Mouse (Mus musculus) neural tube, embryonic 14.5 days (tissue): ENCODE data around the gene Scgb2b15. TPM values are rescaled to one million over a fixed set of nuclear protein-coding genes. Genes with fewer than 3 reads are reported as not detected.
"Not testable (repeated sequence)": the region's sequence is repeated elsewhere in the genome, so short reads cannot be mapped to it uniquely, and the experiment has no call there.

ENCODE experiments used
- ATAC-seq: fragments of 200-750 bp; cut with Nextera tagmentation; 2 replicates; pipeline ENCODE4 v1.8.0; 2017; ENCODE audit warnings: low read depth, mild to moderate bottlenecking, moderate TSS enrichment, moderate library complexity
- H3K27ac ChIP-seq: fragments of 300-500 bp; sonication (generic); 2 replicates; pipeline ENCODE4 v1.5.1; 2014; ENCODE audit warnings: low read depth, mild to moderate bottlenecking, control low read depth, low read length, moderate library complexity, mixed read lengths
- H3K27me3 ChIP-seq: fragments of 300-500 bp; sonication (generic); 2 replicates; pipeline ENCODE4 v1.6.1; 2014; ENCODE audit warnings: low read length; ENCODE audit not compliant: control insufficient read depth, insufficient read depth
- H3K36me3 ChIP-seq: fragments of 300-500 bp; sonication (generic); 2 replicates; pipeline ENCODE4 v1.6.1; 2014; ENCODE audit warnings: low read length, mixed read lengths; ENCODE audit not compliant: control insufficient read depth, insufficient read depth
- H3K4me1 ChIP-seq: fragments of 300-500 bp; sonication (generic); 2 replicates; pipeline ENCODE4 v1.6.1; 2014; ENCODE audit warnings: low read length; ENCODE audit not compliant: control insufficient read depth, insufficient read depth
- H3K4me2 ChIP-seq: fragments of 300-500 bp; sonication (generic); 2 replicates; pipeline ENCODE4 v1.6.1; 2014; ENCODE audit warnings: mild to moderate bottlenecking, low read depth, low read length, control low read depth
- H3K4me3 ChIP-seq: fragments of 300-500 bp; sonication (generic); 2 replicates; pipeline ENCODE4 v1.5.1; 2014; ENCODE audit warnings: low read depth, low read length, control low read depth, mixed read lengths
- H3K9ac ChIP-seq: fragments of 300-500 bp; sonication (generic); replicated peaks from 2 replicates; pipeline ENCODE4 v1.6.1; 2014; ENCODE audit warnings: low read depth, mild to moderate bottlenecking, control low read depth, low read length, mixed read lengths
- H3K9me3 ChIP-seq: fragments of 300-500 bp; sonication (generic); 2 replicates; pipeline ENCODE4 v1.6.1; 2016; ENCODE audit warnings: low read length; ENCODE audit not compliant: control insufficient read depth
- polyA plus RNA-seq: library from polyadenylated mRNA; unstranded; fragments of >200 nt; fragmentation: Nextera tagmentation; extraction: Ambion mirVana; gene quantifications from 2 replicates; pipeline ENCODE4 v1.2.1, GENCODE M21; 2014

The Scgb2b15 gene
- polyA plus RNA-seq, result not detected in 2 replicates

GRCm38 (mm10) chr7:32829562-32829961 lies at the start of gene Scgb2b15:
TSS of gene Scgb2b15 (minus strand) at chr7:32829662.
- ATAC-seq, H3K36me3 ChIP-seq: not testable (repeated sequence)

DNA sequence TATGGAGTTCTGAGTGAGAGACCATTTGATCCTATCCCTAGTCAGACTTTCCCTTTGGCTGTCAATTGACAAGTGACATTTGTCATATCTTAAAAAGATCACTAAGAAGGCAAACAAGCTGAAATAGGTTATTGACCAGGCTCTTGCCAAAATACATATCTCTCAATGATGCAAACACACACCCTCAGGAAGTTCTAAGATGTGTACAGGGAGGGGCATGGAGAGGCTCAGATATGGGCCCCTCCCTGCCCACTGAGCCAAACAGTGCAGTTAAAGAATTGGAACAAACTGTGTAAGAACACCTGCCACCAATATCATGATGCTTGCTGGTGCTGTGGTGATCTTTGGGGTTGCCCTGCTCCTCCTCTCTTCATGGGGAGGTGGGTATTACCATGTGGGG lies 6.8 kb upstream of the Scgb2b15 start, which contains the start of gene Scgb1b15:
Gene Scgb1b15 (plus strand): TSS at position 301 of the 400 bp plus-strand sequence.
- H3K27ac ChIP-seq, H3K9me3 ChIP-seq, H3K4me3 ChIP-seq, H3K27me3 ChIP-seq, H3K9ac ChIP-seq, H3K4me2 ChIP-seq, H3K36me3 ChIP-seq, ATAC-seq, H3K4me1 ChIP-seq: not testable (repeated sequence)

More at GRCm38 (mm10) chr7:32829562-32829961, at the start of gene Scgb2b15:
- H3K4me2 ChIP-seq, H3K27ac ChIP-seq, H3K9me3 ChIP-seq, H3K27me3 ChIP-seq, H3K4me1 ChIP-seq, H3K9ac ChIP-seq, H3K4me3 ChIP-seq: not testable (repeated sequence)

Other genes with a start within 250 kb of the Scgb2b15 start
- gene Scgb1b15, start 6.9 kb upstream of the Scgb2b15 start, polyA plus RNA-seq, result not detected in 2 replicates
- not detected in 2 replicates for gene Scgb2b17, start 226.9 kb upstream of the Scgb2b15 start, polyA plus RNA-seq
- gene Scgb1b17, start 233.8 kb upstream of the Scgb2b15 start, polyA plus RNA-seq, result not detected in 2 replicates